In the genomic region with DNA sequence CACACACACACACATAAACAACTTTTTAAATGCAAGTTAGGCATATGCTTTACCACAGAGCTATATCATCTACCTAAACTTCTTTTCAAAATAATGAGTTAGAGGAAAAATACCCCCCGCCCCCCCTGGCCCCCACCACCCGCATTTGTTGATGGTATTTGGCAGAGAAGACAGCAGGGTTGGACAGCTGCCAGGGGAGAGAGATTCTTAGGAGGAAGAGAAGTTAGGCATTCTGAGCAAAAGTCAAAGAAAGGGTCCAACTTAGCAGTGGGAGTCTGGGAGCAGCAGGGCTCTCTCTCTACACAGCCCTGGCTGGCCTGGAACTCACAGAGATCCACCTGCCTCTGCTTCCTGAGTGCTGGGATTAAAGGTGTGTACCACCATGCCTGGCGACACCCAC, we compare ENCODE assay signal across 22 mouse cellular contexts.
"Had no signal": no experiment of that assay in that cellular context is flagged by ENCODE, and none has a peak within 500 bp of the region (broad histone marks: within the 10 kb centered on the region; RNA-seq: fewer than 3 reads in every experiment).

No protein-coding gene starts in this region.

- H3K4me1 ChIP-seq: heart, embryonic 13.5 days; heart, embryonic 15.5 days; hindbrain, embryonic 13.5 days; hindbrain, embryonic 15.5 days; kidney, embryonic 15.5 days; limb, embryonic 13.5 days; limb, embryonic 15.5 days; liver, embryonic 13.5 days had no signal

- H3K9me3 ChIP-seq: heart, embryonic 13.5 days; heart, embryonic 15.5 days; hindbrain, embryonic 13.5 days; hindbrain, embryonic 15.5 days; kidney, embryonic 15.5 days; limb, embryonic 13.5 days; limb, embryonic 15.5 days; liver, embryonic 13.5 days; liver, embryonic 15.5 days had no signal

- DNase-seq: forebrain, postnatal 0 days; gastrocnemius, postnatal 14 days; gastrocnemius, postnatal 36 days; heart, adult 2 months; heart, postnatal 14 days; heart, postnatal 36 days; kidney, adult 18-20 months; layer of hippocampus, adult 9-11 months; layer of hippocampus, postnatal 36 days; left cerebral cortex, postnatal 4 days; liver, embryonic 13.5 days had no signal

- H3K27me3 ChIP-seq: heart, embryonic 13.5 days; heart, embryonic 15.5 days; hindbrain, embryonic 13.5 days; hindbrain, embryonic 15.5 days; kidney, embryonic 15.5 days; limb, embryonic 13.5 days; limb, embryonic 15.5 days; liver, embryonic 13.5 days; liver, embryonic 15.5 days had no signal

- H3K4me3 ChIP-seq: heart, adult 2 months; heart, embryonic 13.5 days; heart, embryonic 15.5 days; hindbrain, embryonic 13.5 days; hindbrain, embryonic 15.5 days; kidney, embryonic 15.5 days; limb, embryonic 13.5 days; limb, embryonic 15.5 days; liver, embryonic 13.5 days; liver, embryonic 15.5 days had no signal

- H3K27ac ChIP-seq: heart, adult 2 months; heart, embryonic 13.5 days; heart, embryonic 15.5 days; hindbrain, embryonic 13.5 days; hindbrain, embryonic 15.5 days; hindbrain, postnatal 0 days; kidney, embryonic 15.5 days; limb, embryonic 13.5 days; limb, embryonic 15.5 days; liver, embryonic 13.5 days; liver, embryonic 15.5 days had no signal

- H3K9ac ChIP-seq: forebrain, postnatal 0 days; heart, embryonic 13.5 days; heart, embryonic 15.5 days; hindbrain, embryonic 13.5 days; hindbrain, embryonic 15.5 days; kidney, embryonic 15.5 days; limb, embryonic 13.5 days; limb, embryonic 15.5 days; liver, embryonic 13.5 days; liver, embryonic 15.5 days had no signal

- H3K36me3 ChIP-seq: heart, embryonic 13.5 days; heart, embryonic 15.5 days; hindbrain, embryonic 13.5 days; hindbrain, embryonic 15.5 days; kidney, embryonic 15.5 days; limb, embryonic 13.5 days; limb, embryonic 15.5 days; liver, embryonic 13.5 days; liver, embryonic 15.5 days had no signal

- ATAC-seq: forebrain, postnatal 0 days; hindbrain, postnatal 0 days; intestine, embryonic 16.5 days had no signal

- H3K4me2 ChIP-seq: heart, embryonic 11.5 days; heart, embryonic 13.5 days; heart, embryonic 15.5 days; hindbrain, embryonic 13.5 days; hindbrain, embryonic 15.5 days; kidney, embryonic 15.5 days; limb, embryonic 13.5 days; limb, embryonic 15.5 days; liver, embryonic 13.5 days; liver, embryonic 15.5 days had no signal
